Mouse (Mus musculus) regulatory T cell (primary cell): ENCODE measurements around the gene Slc9c1.
"Not testable (repeated sequence)": the region's sequence is repeated elsewhere in the genome, so short reads cannot be mapped to it uniquely, and the experiment has no call there.

Source experiments
- in situ Hi-C: fragments of 300-600 bp; cut with MboI, MseI; formaldehyde crosslinking; loops from one replicate; pipeline ENCODE4 v1.15.1; 2025; ENCODE audit warnings: high pct_unique_total_duplicates

Gene Slc9c1

GRCm38 (mm10) chr16:45535009-45535408 is at the start of gene Slc9c1:
Gene Slc9c1, plus strand, starts transcription at chr16:45535309.
- in situ Hi-C loops = no loop called here

- in situ Hi-C loops = no loop called here
These were observed 42.2 kb upstream of the Slc9c1 start, which contains the start of gene Gm609 for GRCm38 (mm10) chr16:45492927-45493326. Gene Gm609, minus strand, starts transcription at chr16:45492969.

GRCm38 (mm10) chr16:45495326-45495725 is 39.8 kb upstream of the Slc9c1 start:
- in situ Hi-C loops = no loop called here

- in situ Hi-C loops = no loop called here
These were observed 9.6 kb upstream of the Slc9c1 start for GRCm38 (mm10) chr16:45525551-45525950.

- in situ Hi-C loops = no loop called here
These were observed 3.2 kb upstream of the Slc9c1 start, which contains the start of gene Gm17783 for GRCm38 (mm10) chr16:45531950-45532349. Gene Gm17783, minus strand, starts transcription at chr16:45532050.

- in situ Hi-C loops = not testable (repeated sequence)
These were observed 3.2 kb downstream of the Slc9c1 start for GRCm38 (mm10) chr16:45538342-45538741.

GRCm38 (mm10) chr16:45542108-45542507 is 7.0 kb downstream of the Slc9c1 start:
- in situ Hi-C loops = no loop called here

- in situ Hi-C loops = no loop called here
These were observed 9.2 kb downstream of the Slc9c1 start for GRCm38 (mm10) chr16:45544341-45544740.

GRCm38 (mm10) chr16:45547982-45548381 is 12.9 kb downstream of the Slc9c1 start:
- in situ Hi-C loops = no loop called here

GRCm38 (mm10) chr16:45551579-45551978 is 16.5 kb downstream of the Slc9c1 start:
- in situ Hi-C loops = no loop called here

- in situ Hi-C loops = no loop called here
These were observed 26.6 kb downstream of the Slc9c1 start for GRCm38 (mm10) chr16:45561747-45562146.

GRCm38 (mm10) chr16:45572307-45572706 is 37.2 kb downstream of the Slc9c1 start:
- in situ Hi-C loops = no loop called here

GRCm38 (mm10) chr16:45579883-45580282 is 44.8 kb downstream of the Slc9c1 start:
- in situ Hi-C loops = no loop called here

GRCm38 (mm10) chr16:45582512-45582911 is 47.4 kb downstream of the Slc9c1 start:
- in situ Hi-C loops = no loop called here

- in situ Hi-C loops = no loop called here
These were observed 58.5 kb downstream of the Slc9c1 start for GRCm38 (mm10) chr16:45593656-45594055.

- in situ Hi-C loops = no loop called here
These were observed 60.4 kb downstream of the Slc9c1 start for GRCm38 (mm10) chr16:45595494-45595893.

GRCm38 (mm10) chr16:45608481-45608954 is 73.4 kb downstream of the Slc9c1 start:
- in situ Hi-C loops = loop anchor here (5.0 kb wide), 1 partner anchor 69 kb away; no protein-coding TSS in a partner anchor

GRCm38 (mm10) chr16:45609300-45609699 is 74.2 kb downstream of the Slc9c1 start:
- in situ Hi-C loops = loop anchor here (5.0 kb wide), 1 partner anchor 68 kb away; no protein-coding TSS in a partner anchor

GRCm38 (mm10) chr16:45610267-45610666 is 75.2 kb downstream of the Slc9c1 start, which contains the start of gene Gcsam:
Gene Gcsam, plus strand, starts transcription at chr16:45610380.
- in situ Hi-C loops = no loop called here

- in situ Hi-C loops = no loop called here
These were observed 78.1 kb downstream of the Slc9c1 start for GRCm38 (mm10) chr16:45613247-45613646.

GRCm38 (mm10) chr16:45615944-45616343 is 80.8 kb downstream of the Slc9c1 start:
- in situ Hi-C loops = no loop called here

GRCm38 (mm10) chr16:45619751-45620375 is 84.8 kb downstream of the Slc9c1 start:
- in situ Hi-C loops = no loop called here

GRCm38 (mm10) chr16:45623230-45623629 is 88.1 kb downstream of the Slc9c1 start:
- in situ Hi-C loops = no loop called here
